7 mouse cellular contexts compared by ENCODE assay signal in genomic region chr15:79741921-79742705, GRCm38 (mm10). TPM values are rescaled to one million over a fixed set of nuclear protein-coding genes. Genes with fewer than 3 reads are reported as not detected.
DNase-seq lines count a peak whose midpoint lies in the region; ATAC-seq lines count a peak whose summit lies in the region.

Sun2 (minus strand) TSS chr15:79742536.

- no peaks in the 10 kb centered on the region for H3K9me3 ChIP-seq in intestine, embryonic 15.5 days
- no peaks in the 10 kb centered on the region for H3K9me3 ChIP-seq in midbrain, embryonic 10.5 days (replicated peaks)

- DNase-seq in adrenal gland, adult (ENCODE audit: inconsistent age in 2 of 2, low spot score in 1 of 2): peak; percentile 91 to 95
- peak; percentile 89 for DNase-seq in embryo, embryonic 10.5 days (ENCODE audit: low spot score)
- DNase-seq in gastrocnemius, postnatal 25 days: peak; percentile 91
- DNase-seq in left cerebral cortex, postnatal 25 days (ENCODE audit: low spot score in 2 of 2): peak; percentile 94
- DNase-seq in midbrain, embryonic 10.5 days (ENCODE audit: low spot score): peak; percentile 90
- DNase-seq in right cerebral cortex, postnatal 4 days: peak; percentile 94

- peak within 1 kb of the TSS; percentile 92 for H3K9ac ChIP-seq in intestine, embryonic 15.5 days

- peak within 1 kb of the TSS; percentile 97 for H3K4me3 ChIP-seq in intestine, embryonic 15.5 days (replicated peaks)
- H3K4me3 ChIP-seq in midbrain, embryonic 10.5 days: peak within 1 kb of the TSS; percentile 95

- WGBS in intestine, embryonic 15.5 days: under 1% methylated on average over 89 of the region's 93 CpGs
- WGBS in midbrain, embryonic 10.5 days: under 1% methylated on average over 85 of the region's 93 CpGs

- peak; percentile 93 for ATAC-seq in intestine, embryonic 15.5 days

- H3K27me3 ChIP-seq in intestine, embryonic 15.5 days (replicated peaks): no peaks in the 10 kb centered on the region
- H3K27me3 ChIP-seq in midbrain, embryonic 10.5 days (ENCODE audit: low read depth, poor library complexity, severe bottlenecking): no peaks in the 10 kb centered on the region

- peaks cover 16% of the 10 kb centered on the region for H3K36me3 ChIP-seq in intestine, embryonic 15.5 days
- H3K36me3 ChIP-seq in midbrain, embryonic 10.5 days: peaks cover 27% of the 10 kb centered on the region

- H3K4me2 ChIP-seq in intestine, embryonic 15.5 days (replicated peaks): peak within 1 kb of the TSS; percentile 90

- intact Hi-C loops in left cerebral cortex, postnatal 25 days (cut with DNase I): no loop called here

- H3K27ac ChIP-seq in intestine, embryonic 15.5 days: peak within 1 kb of the TSS; percentile 54
- H3K27ac ChIP-seq in midbrain, embryonic 10.5 days (replicated peaks): peak within 1 kb of the TSS; percentile 94

- H3K4me1 ChIP-seq in intestine, embryonic 15.5 days (replicated peaks): peaks cover 21% of the 10 kb centered on the region
- peaks cover 24% of the 10 kb centered on the region for H3K4me1 ChIP-seq in midbrain, embryonic 10.5 days

RNA-seq across cellular contexts. Expression of gene Sun2, which starts in this region (rescaled TPM):
- total RNA-seq in gastrocnemius, postnatal 25 days (2021): 10 to 100 TPM; 70.7 to 76.5 TPM
- 3.4 and 4.5 TPM in 2 replicates for polyA plus RNA-seq in intestine, embryonic 15.5 days (2015; fragmentation: Nextera tagmentation; extraction: Ambion mirVana)
- total RNA-seq in left cerebral cortex, postnatal 25 days (2021): 10 to 100 TPM; 26.3 to 43.4 TPM
- 2.2 and 3.9 TPM in 2 replicates for polyA plus RNA-seq in midbrain, embryonic 10.5 days (2016; fragmentation: Nextera tagmentation; extraction: Ambion mirVana)

Comparison
In these comparisons a context has a peak if more than half of its experiments do, and no peak if none do; other contexts are left out.
1. Peak in every context shown above with its lines: DNase-seq, ATAC-seq, H3K4me3 ChIP-seq and H3K27ac ChIP-seq.